In genomic region chr9:42326688-42327440, GRCm38 (mm10) we compare ENCODE assay signal across 9 mouse cellular contexts.
A peak's percentile ranks its signal among the peaks of the same experiment; 100 is the strongest.
DNase-seq lines count a peak whose midpoint lies in the region; ATAC-seq lines count a peak whose summit lies in the region.
"Had no signal": no experiment of that assay in that cellular context is flagged by ENCODE, and none has a peak within 500 bp of the region (broad histone marks: within the 10 kb centered on the region; RNA-seq: fewer than 3 reads in every experiment).

No protein-coding gene starts in this region.

- no peaks in the 10 kb centered on the region for H3K4me1 ChIP-seq in heart, embryonic 12.5 days (replicated peaks)
- H3K4me1 ChIP-seq in neural tube, embryonic 11.5 days (ENCODE audit: control insufficient read depth, insufficient read depth, low read length): no peaks in the 10 kb centered on the region
- H3K4me1 ChIP-seq: limb, embryonic 12.5 days had no signal

- no peaks in the 10 kb centered on the region for H3K9me3 ChIP-seq in heart, embryonic 12.5 days (replicated peaks)
- no peaks in the 10 kb centered on the region for H3K9me3 ChIP-seq in neural tube, embryonic 11.5 days (ENCODE audit: control insufficient read depth, low read length)
- H3K9me3 ChIP-seq: limb, embryonic 12.5 days had no signal

- 26% methylated on average over 11 of the region's 11 CpGs for WGBS in heart, embryonic 12.5 days
- WGBS in neural tube, embryonic 11.5 days: 35% methylated on average over 11 of the region's 11 CpGs

- H3K4me3 ChIP-seq in heart, embryonic 12.5 days: no peak overlapping the region
- no peak overlapping the region for H3K4me3 ChIP-seq in neural tube, embryonic 11.5 days (ENCODE audit: low read depth, low read length)
- H3K4me3 ChIP-seq: limb, embryonic 12.5 days had no signal

- no peak overlapping the region for H3K4me2 ChIP-seq in heart, embryonic 12.5 days
- no peak overlapping the region for H3K4me2 ChIP-seq in neural tube, embryonic 11.5 days (ENCODE audit: low read depth)
- H3K4me2 ChIP-seq: limb, embryonic 12.5 days had no signal

- peaks cover 44% of the 10 kb centered on the region for H3K27me3 ChIP-seq in heart, embryonic 12.5 days (replicated peaks)
- no peaks in the 10 kb centered on the region for H3K27me3 ChIP-seq in neural tube, embryonic 11.5 days (ENCODE audit: control insufficient read depth, insufficient read depth, low read length)

- H3K36me3 ChIP-seq in heart, embryonic 12.5 days: no peaks in the 10 kb centered on the region
- no peaks in the 10 kb centered on the region for H3K36me3 ChIP-seq in neural tube, embryonic 11.5 days (ENCODE audit: control insufficient read depth, insufficient read depth, low read length)
- H3K36me3 ChIP-seq: limb, embryonic 12.5 days had no signal

- ATAC-seq in heart, embryonic 12.5 days (ENCODE audit: insufficient number of reproducible peaks, low FRiP score): no peak
- 0 out of 2 replicates have a peak, but pooled peaks have one; percentile 42 for ATAC-seq in granulocyte monocyte progenitor cell, adult 5-6 weeks (replicated peaks; ENCODE audit: poor library complexity, severe bottlenecking)
- no peak for ATAC-seq in neural tube, embryonic 11.5 days (ENCODE audit: insufficient read depth, low FRiP score, low TSS enrichment)

- peak; percentile 75 for DNase-seq in heart, adult 11 months
- peak; percentile 42 for DNase-seq in CD4-positive helper T cell, adult 2 months (ENCODE audit: low read depth, low spot score)
- peak; percentile 39 for DNase-seq in c-Kit-positive CD71-positive TER-119-negative erythroid progenitor cells, embryonic 14.5 days (ENCODE audit: low read depth)
- DNase-seq in layer of hippocampus, adult 9-11 months: peak; percentile 38
- DNase-seq in neural tube, embryonic 11.5 days (ENCODE audit: low spot score): peak; percentile 34
- DNase-seq in gastrocnemius, postnatal 4 days (ENCODE audit: low spot score in 2 of 2): no peak

- H3K9ac ChIP-seq in heart, embryonic 12.5 days: no peak overlapping the region
- H3K9ac ChIP-seq in neural tube, embryonic 11.5 days (ENCODE audit: low read length): no peak overlapping the region
- H3K9ac ChIP-seq: limb, embryonic 12.5 days had no signal

- no peak overlapping the region for H3K27ac ChIP-seq in heart, embryonic 12.5 days (ENCODE audit: poor library complexity, severe bottlenecking)
- H3K27ac ChIP-seq in neural tube, embryonic 11.5 days (ENCODE audit: low read depth, low read length): no peak overlapping the region
- H3K27ac ChIP-seq: limb, embryonic 12.5 days had no signal

Comparison
In these comparisons a context has a peak if more than half of its experiments do, and no peak if none do; other contexts are left out.
1. DNase-seq: peak in heart, adult 11 months (single experiment), CD4-positive helper T cell, adult 2 months (single experiment), c-Kit-positive CD71-positive TER-119-negative erythroid progenitor cells, embryonic 14.5 days (single experiment), layer of hippocampus, adult 9-11 months (single experiment) and neural tube, embryonic 11.5 days (single experiment); none in gastrocnemius, postnatal 4 days (0 of 2).